Mouse (Mus musculus) stomach, embryonic 16.5 days (tissue): ENCODE measurements around the gene Gm10642. TPM values are rescaled to one million over a fixed set of nuclear protein-coding genes. Genes with fewer than 3 reads are reported as not detected.

Experiments
- ATAC-seq: fragments of 200-750 bp; cut with Nextera tagmentation; 2 replicates; pipeline ENCODE4 v1.8.0; 2017; ENCODE audit warnings: moderate number of reproducible peaks, moderate TSS enrichment; ENCODE audit not compliant: insufficient read depth, low FRiP score
- H3K27ac ChIP-seq: fragments of 300-500 bp; sonication (generic); 2 replicates; pipeline ENCODE4 v1.5.1; 2014; ENCODE audit warnings: low read length
- H3K27me3 ChIP-seq: fragments of 300-500 bp; sonication (generic); 2 replicates; pipeline ENCODE4 v1.6.1; 2014; ENCODE audit warnings: low read length, control low read depth, mixed read lengths; ENCODE audit not compliant: control insufficient read depth, insufficient read depth
- H3K36me3 ChIP-seq: fragments of 300-500 bp; sonication (generic); 2 replicates; pipeline ENCODE4 v1.6.1; 2014; ENCODE audit warnings: low read length; ENCODE audit not compliant: control insufficient read depth, insufficient read depth
- H3K4me1 ChIP-seq: fragments of 300-500 bp; sonication (generic); 2 replicates; pipeline ENCODE4 v1.6.1; 2014; ENCODE audit warnings: low read length, control low read depth, mixed read lengths; ENCODE audit not compliant: control insufficient read depth, insufficient read depth
- H3K4me2 ChIP-seq: fragments of 300-500 bp; sonication (generic); 2 replicates; pipeline ENCODE4 v1.6.1; 2014; ENCODE audit warnings: low read depth, low read length, mixed read lengths
- H3K4me3 ChIP-seq: fragments of 300-500 bp; sonication (generic); replicated peaks from 2 replicates; pipeline ENCODE4 v1.5.1; 2014; ENCODE audit warnings: mild to moderate bottlenecking, low read length
- H3K9ac ChIP-seq: fragments of 300-500 bp; sonication (generic); 2 replicates; pipeline ENCODE4 v1.6.1; 2014; ENCODE audit warnings: low read length
- H3K9me3 ChIP-seq: fragments of 300-500 bp; sonication (generic); replicated peaks from 2 replicates; pipeline ENCODE4 v1.6.1; 2016; ENCODE audit warnings: low read length, control low read depth; ENCODE audit not compliant: control insufficient read depth
- WGBS: fragments of 180-500 bp; shearing (Covaris S2); extraction: QIAGEN DNeasy Blood & Tissue Kit; methylation state at CpG from one replicate; pipeline ENCODE4 v1.1.7; 2014; 5-methylcytosine and 5-hydroxymethylcytosine counted together
- polyA plus RNA-seq: library from polyadenylated mRNA; unstranded; fragments of >200 nt; fragmentation: Nextera tagmentation; extraction: Ambion mirVana; gene quantifications from 2 replicates; pipeline ENCODE4 v1.2.1, GENCODE M21; 2015

Gene Gm10642
- polyA plus RNA-seq, 1 experiment from 2014 or later = 0.12 TPM

DNA sequence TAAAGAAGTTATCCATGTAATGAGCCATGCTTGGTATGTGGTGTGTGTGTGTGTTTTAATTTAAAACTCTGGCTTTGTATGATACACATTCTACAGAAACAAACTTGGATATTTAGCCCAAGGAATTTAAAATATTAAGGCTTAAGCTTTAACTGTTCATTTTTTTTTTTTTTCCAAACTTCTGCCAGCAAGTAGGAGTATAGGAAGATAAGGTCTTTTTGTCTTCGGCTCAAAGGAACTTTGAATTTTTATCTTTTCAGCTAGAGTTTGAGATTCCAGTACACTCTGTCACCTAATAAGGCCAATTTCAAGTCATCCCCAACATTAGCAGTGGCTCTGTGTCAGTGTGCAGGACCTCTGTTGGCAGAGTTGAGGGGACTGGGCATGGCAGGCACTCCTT, 26.2 kb downstream of the Gm10642 start:
- Histone ChIP-seq H3K36me3 (no peaks in the 10 kb centered on the region), H3K4me1 (peaks cover 17% of the 10 kb centered on the region), H3K9ac (no peak overlapping the region), H3K4me2 (no peak overlapping the region), H3K4me3 (no peak overlapping the region), H3K27ac (no peak overlapping the region), H3K9me3 (no peaks in the 10 kb centered on the region), H3K27me3 (no peaks in the 10 kb centered on the region)
- 39% methylated on average over 1 of the region's 1 CpGs for WGBS
- ATAC-seq = no peak

DNA sequence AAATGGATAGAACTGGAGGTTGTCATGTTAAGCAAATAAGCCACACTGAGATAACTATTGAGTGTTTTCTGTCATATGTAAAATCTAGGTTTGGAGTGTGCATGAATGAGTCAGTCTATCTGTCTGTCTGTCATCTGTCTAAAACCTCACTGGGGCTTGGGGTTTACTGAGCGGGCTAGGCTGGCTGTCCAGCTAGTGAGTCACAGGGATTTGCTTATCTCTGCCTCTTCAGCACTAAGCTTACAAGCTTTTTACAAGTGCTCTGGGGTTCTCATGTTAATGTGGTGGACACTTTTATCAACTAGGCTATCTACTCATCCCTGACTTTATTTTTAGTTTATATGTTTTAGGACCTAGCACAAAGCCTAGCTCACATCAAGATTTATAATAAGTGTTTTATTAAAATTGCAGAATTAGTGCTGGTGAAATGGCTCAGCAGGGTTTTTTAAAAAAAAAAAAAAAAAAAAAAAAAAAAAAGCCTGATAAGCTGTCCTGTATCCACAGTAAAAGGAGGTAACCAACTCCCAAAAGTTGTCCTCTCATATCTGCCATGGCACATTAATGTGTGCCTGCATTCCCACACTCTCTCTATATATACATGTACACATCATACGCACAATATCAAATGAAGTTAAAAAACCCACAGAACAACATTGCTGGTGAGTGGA, 32.4 kb downstream of the Gm10642 start:
- no peak overlapping the region for H3K9ac ChIP-seq
- no peak overlapping the region for H3K4me2 ChIP-seq
- H3K27ac ChIP-seq = no peak overlapping the region
- no peaks in the 10 kb centered on the region for H3K27me3 ChIP-seq
- no peaks in the 10 kb centered on the region for H3K9me3 ChIP-seq
- H3K4me1 ChIP-seq = peaks cover 7% of the 10 kb centered on the region; the same call in 1 of the 2 replicates
- no peak for ATAC-seq
- H3K36me3 ChIP-seq = no peaks in the 10 kb centered on the region
- H3K4me3 ChIP-seq = no peak overlapping the region
- 81% methylated on average over 2 of the region's 2 CpGs for WGBS

DNA sequence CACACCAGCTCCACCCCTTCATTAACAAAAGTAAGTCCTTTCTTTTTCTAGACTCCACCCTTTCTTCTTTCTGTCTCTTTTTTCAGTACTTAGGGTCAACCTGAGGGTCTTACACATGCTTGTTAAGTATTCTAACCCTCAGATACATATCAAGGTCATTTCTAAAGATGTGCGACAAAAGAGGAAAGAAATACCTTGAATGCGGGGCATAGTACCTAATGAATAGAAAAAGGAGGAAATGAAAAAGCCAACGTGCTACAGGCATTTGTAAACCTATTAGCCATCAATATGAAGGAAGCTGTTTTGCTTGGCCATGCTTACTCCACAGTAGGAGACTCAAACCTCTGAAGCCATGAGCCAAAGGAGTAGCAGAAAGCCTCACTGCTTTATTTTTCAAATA, 33.9 kb downstream of the Gm10642 start:
- no peak overlapping the region for H3K27ac ChIP-seq
- no peak for ATAC-seq
- no peaks in the 10 kb centered on the region for H3K36me3 ChIP-seq
- no peak overlapping the region for H3K9ac ChIP-seq
- no peaks in the 10 kb centered on the region for H3K9me3 ChIP-seq
- H3K4me3 ChIP-seq = no peak overlapping the region
- peaks cover 7% of the 10 kb centered on the region; the same call in 1 of the 2 replicates for H3K4me1 ChIP-seq
- no peaks in the 10 kb centered on the region for H3K27me3 ChIP-seq
- no peak overlapping the region for H3K4me2 ChIP-seq
- 74% methylated on average over 3 of the region's 3 CpGs for WGBS

DNA sequence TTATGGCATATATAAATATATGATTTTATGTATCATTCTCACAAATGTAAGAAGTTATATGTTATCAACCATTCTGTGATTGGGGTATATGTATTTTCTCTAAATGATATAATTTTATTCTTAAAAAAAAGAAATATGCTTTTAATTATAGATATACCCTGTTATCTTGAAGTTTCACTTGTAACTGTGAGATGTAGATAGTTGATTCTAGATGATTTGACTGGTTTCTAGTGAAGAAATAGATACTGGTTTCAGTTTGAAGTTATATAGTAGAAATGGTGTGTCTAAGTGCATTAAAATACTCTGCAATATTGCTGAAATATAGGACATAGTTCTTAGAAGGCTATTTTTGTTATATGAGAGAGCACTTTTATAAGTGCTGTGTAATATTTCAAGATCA, 34.5 kb downstream of the Gm10642 start:
- Histone ChIP-seq H3K4me3 (no peak overlapping the region), H3K4me1 (0 out of 2 replicates have a peak, but pooled peaks cover 2% of the 10 kb centered on the region), H3K9ac (no peak overlapping the region), H3K27me3 (no peaks in the 10 kb centered on the region), H3K9me3 (no peaks in the 10 kb centered on the region), H3K36me3 (no peaks in the 10 kb centered on the region), H3K4me2 (no peak overlapping the region), H3K27ac (no peak overlapping the region)
- no peak for ATAC-seq

DNA sequence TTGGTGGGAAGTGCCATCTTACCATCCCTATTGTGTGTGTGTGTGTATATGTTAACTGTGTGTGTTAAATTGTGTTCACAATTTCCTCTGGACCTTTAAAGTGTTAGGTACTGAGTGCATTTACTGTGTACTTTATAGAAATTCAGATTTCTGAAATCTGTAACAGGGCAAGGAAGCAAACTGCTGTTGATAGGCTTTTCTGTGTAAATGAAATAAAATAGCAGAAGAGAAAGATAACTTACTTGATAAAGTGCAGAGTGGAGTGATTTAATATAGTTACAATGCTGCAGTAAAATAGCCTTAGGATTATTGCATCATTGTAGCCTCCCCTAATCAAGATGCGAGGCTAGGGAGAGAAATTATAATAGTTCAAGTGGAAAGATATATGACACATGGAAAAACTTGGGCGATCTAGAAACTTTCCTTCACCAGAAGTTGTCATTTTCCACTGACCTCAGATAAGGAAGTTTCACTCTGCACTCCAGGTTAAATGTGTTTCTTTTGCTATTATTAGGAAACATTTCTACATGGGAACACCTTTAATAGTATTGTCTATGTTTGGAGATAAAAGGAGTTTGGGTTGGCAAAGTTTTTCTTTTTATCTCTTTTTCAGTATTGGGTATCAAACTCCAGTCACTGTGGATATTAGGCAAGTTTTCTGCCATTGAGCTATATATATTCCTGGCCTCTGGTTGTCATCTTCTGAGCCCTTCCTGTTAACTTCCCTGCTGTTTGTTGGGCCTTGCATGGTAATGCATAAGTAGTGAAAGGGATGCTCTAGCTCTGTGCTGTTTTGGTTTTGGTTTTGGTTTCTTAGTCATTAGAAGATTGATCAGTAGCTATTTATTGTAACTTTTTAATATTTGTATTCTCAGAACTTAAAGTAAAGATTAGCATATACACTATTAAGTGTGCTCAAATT, 36.0 kb downstream of the Gm10642 start:
- no peaks in the 10 kb centered on the region for H3K36me3 ChIP-seq
- no peaks in the 10 kb centered on the region for H3K27me3 ChIP-seq
- WGBS = 55% methylated on average over 2 of the region's 2 CpGs
- no peak overlapping the region for H3K9ac ChIP-seq
- no peak overlapping the region for H3K4me2 ChIP-seq
- H3K4me3 ChIP-seq = no peak overlapping the region
- ATAC-seq = no peak
- no peaks in the 10 kb centered on the region for H3K9me3 ChIP-seq
- H3K27ac ChIP-seq = no peak overlapping the region
- 0 out of 2 replicates have a peak, but pooled peaks cover under 1% of the 10 kb centered on the region for H3K4me1 ChIP-seq

DNA sequence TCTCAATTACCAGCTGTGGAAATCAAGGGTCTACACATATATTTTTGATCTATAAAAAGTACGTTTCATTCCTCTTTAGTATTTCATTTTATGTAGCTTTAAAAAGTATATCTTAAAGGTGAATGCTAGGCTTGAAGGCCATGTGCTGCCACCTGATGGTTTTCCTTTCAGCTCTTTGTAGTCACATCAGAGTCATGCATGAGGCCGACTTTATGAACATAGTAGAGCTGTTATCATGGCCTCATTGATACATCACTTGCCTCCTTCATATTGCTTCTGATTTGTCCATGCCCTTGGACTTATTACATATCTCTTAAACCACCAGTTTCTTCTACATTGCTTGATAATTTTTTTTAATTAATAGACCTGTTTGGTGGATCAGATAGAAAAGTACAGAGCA, 39.7 kb downstream of the Gm10642 start:
- ATAC-seq = no peak
- H3K36me3 ChIP-seq = no peaks in the 10 kb centered on the region
- H3K27me3 ChIP-seq = no peaks in the 10 kb centered on the region
- H3K4me1 ChIP-seq = no peaks in the 10 kb centered on the region
- WGBS = 85% methylated on average over 2 of the region's 2 CpGs
- H3K9ac ChIP-seq = no peak overlapping the region
- no peaks in the 10 kb centered on the region for H3K9me3 ChIP-seq
- no peak overlapping the region for H3K4me3 ChIP-seq
- H3K4me2 ChIP-seq = no peak overlapping the region
- no peak overlapping the region for H3K27ac ChIP-seq

DNA sequence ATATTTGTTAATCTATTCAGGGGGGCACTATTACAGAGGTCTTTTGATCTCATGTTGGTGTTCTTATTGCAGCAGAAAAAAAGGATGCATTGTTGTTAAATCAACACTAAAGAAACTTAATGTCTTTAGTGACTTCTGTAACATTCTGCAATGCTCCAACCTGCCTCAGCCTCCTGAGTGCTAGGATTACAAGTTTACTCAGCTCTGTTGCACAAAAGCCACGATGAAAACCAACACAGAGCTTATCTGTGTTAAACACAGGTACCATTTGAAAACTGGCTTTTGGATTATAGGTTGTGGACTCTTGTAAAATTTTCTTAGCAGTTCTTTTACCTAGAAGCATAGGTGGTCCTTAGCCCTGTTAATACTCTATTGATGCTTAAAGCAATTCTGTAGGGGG, 42.0 kb downstream of the Gm10642 start:
- H3K9me3 ChIP-seq = no peaks in the 10 kb centered on the region
- H3K36me3 ChIP-seq = no peaks in the 10 kb centered on the region
- H3K4me3 ChIP-seq = no peak overlapping the region
- no peak overlapping the region for H3K27ac ChIP-seq
- H3K9ac ChIP-seq = no peak overlapping the region
- H3K4me1 ChIP-seq = no peaks in the 10 kb centered on the region
- ATAC-seq = no peak
- WGBS = 68% methylated on average over 1 of the region's 1 CpGs
- no peaks in the 10 kb centered on the region for H3K27me3 ChIP-seq
- H3K4me2 ChIP-seq = no peak overlapping the region

DNA sequence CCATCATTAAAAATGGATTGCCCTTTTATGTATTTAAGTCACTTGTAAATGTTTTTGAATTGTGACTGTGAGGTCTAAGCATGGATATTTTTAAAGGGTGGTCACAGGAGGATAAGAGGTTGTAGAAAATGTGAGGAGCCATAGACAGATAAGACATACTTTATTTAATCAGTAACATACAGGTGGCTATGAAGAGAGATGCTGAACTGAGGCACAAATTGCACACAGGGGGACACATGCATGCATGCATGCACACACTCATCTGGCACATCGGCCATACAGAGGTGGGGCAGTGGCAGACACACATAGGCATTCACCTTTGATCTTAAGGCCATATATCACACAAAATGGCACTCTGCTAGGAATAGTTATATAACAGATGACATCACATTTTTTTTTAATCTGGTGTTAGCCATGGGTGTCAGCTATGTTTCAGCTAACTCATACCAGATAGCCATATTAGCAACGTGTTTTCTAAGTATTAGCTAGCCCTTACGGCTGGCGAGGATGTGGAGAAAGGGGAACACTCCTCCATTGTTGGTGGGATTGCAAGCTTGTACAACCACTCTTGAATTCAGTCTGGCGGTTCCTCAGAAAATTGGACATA, 47.6 kb downstream of the Gm10642 start:
- no peak overlapping the region for H3K4me3 ChIP-seq
- peaks cover 11% of the 10 kb centered on the region for H3K36me3 ChIP-seq
- no peak overlapping the region for H3K27ac ChIP-seq
- no peaks in the 10 kb centered on the region for H3K27me3 ChIP-seq
- ATAC-seq = no peak
- no peaks in the 10 kb centered on the region for H3K9me3 ChIP-seq
- H3K4me2 ChIP-seq = no peak overlapping the region
- 89% methylated on average over 5 of the region's 5 CpGs for WGBS
- no peak overlapping the region for H3K9ac ChIP-seq
- H3K4me1 ChIP-seq = no peaks in the 10 kb centered on the region

DNA sequence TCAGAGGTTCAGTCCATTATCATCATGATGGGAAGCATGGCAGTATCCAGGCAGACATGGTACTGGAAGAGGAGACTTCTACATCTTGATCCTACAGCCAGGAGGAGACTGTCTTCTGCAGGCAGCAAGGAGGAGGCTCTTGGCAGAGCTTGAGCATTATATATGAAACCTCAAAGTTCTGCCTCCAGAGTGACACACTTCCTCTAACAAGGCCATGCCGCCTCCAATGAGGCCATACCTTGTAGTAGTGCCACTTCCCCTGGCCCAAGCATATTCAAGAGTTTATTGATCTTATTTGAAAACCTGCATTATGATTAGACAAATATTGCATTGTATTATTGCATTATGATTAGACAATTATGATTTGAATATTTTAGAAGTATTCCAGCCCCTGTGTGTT, 50.4 kb downstream of the Gm10642 start:
- 91% methylated on average over 1 of the region's 1 CpGs for WGBS
- Histone ChIP-seq H3K9ac (no peak overlapping the region), H3K4me2 (no peak overlapping the region), H3K27ac (no peak overlapping the region), H3K4me3 (no peak overlapping the region), H3K27me3 (no peaks in the 10 kb centered on the region), H3K36me3 (peaks cover 11% of the 10 kb centered on the region), H3K4me1 (no peaks in the 10 kb centered on the region), H3K9me3 (no peaks in the 10 kb centered on the region)
- no peak for ATAC-seq
